Mouse (Mus musculus) urinary bladder, postnatal 36 days (tissue): ENCODE measurements around the gene 2010111I01Rik.
"Not testable (repeated sequence)": the region's sequence is repeated elsewhere in the genome, so short reads cannot be mapped to it uniquely, and the experiment has no call there.

Source experiments
- DNase-seq, 2 experiments: peaks; one replicate each; pipeline ENCODE4 v3.0.0; 2022; ENCODE audit warnings: low spot score in 2 of 2, mixed read lengths in 1 of 2

2010111I01Rik gene

GRCm38 (mm10) chr13:63313748-63314607 is 349.3 kb downstream of the 2010111I01Rik start:
- no peak for DNase-seq

DNA sequence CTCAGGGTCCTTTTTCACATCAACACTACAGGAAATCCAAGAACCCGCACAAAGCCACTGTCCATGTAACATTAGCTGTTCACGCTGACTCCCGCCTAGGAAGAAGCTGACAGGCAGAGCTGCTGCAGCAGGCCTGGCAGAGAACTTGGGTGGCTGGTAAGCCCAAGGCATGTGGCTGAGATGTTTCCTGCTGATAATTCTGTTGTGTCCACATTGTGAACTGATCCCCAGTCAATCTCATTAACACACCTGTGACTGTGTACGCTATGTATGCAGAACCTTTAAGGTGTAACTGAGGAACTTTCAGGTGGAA is 349.9 kb downstream of the 2010111I01Rik start:
- DNase-seq = no peak

DNA sequence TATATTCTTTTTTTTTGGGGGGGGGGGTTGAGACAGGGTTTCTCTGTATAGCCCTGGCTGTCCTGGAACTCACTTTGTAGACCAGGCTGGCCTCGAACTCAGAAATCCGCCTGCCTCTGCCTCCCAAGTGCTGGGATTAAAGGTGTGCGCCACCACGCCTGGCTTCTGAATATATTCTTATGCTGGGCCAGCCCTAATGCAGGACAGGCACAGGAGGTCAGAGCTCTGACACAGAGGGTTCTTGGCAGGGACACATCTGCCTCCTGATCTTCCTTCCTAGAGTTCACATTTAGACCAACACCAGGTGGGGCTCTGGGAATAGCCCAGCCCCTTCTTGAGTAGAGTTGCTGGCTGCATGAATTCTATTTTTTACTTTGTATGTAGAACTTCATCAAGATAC is 350.4 kb downstream of the 2010111I01Rik start:
- not testable (repeated sequence) for DNase-seq

GRCm38 (mm10) chr13:63315777-63316176 is 351.1 kb downstream of the 2010111I01Rik start:
- DNase-seq = no peak

GRCm38 (mm10) chr13:63316407-63316806 is 351.7 kb downstream of the 2010111I01Rik start:
- no peak for DNase-seq

GRCm38 (mm10) chr13:63317681-63318104 is 353.0 kb downstream of the 2010111I01Rik start:
- no peak for DNase-seq

DNA sequence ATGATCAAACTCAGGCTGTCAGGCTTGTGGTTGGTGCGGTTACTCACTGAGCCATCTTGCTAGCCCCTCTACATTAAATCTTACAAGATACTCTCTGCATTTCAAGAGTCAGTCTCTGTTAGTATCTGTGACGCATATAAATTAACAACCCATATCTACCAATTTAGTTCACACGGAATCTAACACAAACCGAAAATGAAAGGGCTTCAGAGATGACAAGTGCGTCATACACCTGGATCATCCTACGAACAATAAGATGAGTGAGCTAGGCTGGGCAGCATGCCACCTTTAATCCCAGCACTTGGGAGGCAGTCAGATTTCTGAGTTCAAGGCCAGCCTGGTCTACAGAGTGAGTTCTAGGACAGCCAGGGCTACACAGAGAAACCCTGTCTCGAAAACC is 355.1 kb downstream of the 2010111I01Rik start:
- DNase-seq = no peak

DNA sequence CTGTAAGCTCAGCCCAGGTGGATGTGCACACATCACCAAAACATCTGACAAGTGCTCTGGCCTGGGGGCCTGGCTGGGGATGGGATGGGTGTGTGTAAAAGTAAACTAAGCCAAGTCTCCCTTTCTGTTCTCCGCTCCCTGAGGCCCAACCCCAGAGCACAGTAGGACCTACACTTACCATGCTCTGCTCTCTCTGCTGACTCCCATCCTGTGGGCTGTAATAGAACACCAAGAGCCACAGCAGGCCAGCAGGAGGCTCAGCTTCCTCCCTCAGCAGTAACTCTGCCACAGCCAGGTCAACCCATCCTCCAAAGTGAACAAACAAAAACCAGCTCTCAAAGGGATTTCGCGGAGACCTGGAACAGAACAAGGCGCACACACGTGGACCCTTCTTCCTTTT is 357.0 kb downstream of the 2010111I01Rik start:
- DNase-seq = no peak

- DNase-seq = no peak
Observed at GRCm38 (mm10) chr13:63322756-63323155, 358.1 kb downstream of the 2010111I01Rik start.

GRCm38 (mm10) chr13:63323286-63324075 is 358.8 kb downstream of the 2010111I01Rik start:
- DNase-seq = no peak

DNA sequence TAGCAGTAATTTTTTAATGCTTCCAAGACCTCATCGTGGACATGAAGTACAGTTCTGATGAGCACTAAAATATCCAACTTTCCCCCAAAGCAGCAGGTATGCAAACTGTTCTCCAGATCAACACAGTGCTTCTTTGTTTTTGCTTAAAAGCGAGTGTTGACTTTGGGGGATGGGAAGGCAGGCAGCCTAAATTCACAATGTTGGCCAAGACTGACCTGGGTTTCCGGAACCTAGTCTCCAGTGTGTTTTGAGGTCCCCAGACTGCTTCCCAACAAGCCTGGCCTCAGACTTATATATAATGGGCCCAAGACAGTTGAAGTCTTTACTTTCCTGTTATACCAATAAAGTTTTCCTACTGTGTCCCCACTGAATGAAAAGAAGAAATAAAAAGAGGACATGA is 359.6 kb downstream of the 2010111I01Rik start:
- DNase-seq = no peak

- DNase-seq = no peak
Observed at GRCm38 (mm10) chr13:63324978-63325848, 360.5 kb downstream of the 2010111I01Rik start.

DNA sequence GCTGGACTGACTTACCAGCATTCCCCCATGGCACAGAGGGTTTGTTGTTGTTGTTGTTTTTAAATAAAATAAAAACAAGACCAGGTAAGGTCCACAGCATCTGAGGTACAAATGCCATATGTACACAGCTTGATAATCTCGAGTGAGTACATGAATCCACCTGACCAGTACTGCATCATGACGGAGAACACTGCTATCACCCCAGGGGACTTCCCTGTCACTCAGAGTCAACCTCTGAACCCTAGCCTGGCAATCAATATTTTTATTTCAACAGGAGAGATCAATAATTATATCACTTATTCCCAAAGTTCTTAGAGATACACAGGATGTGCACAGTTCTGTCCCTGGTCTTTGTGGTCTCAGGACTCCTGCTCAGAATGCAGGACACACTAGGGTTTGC is 361.3 kb downstream of the 2010111I01Rik start:
- DNase-seq = no peak

- no peak for DNase-seq
Observed at GRCm38 (mm10) chr13:63330236-63330860, 365.7 kb downstream of the 2010111I01Rik start.

- DNase-seq = peak; percentile 59 to 63
Observed at GRCm38 (mm10) chr13:63331379-63331778, 366.7 kb downstream of the 2010111I01Rik start.

- DNase-seq = peak in 1 of 2 experiments; percentile 54
Observed at GRCm38 (mm10) chr13:63332576-63333300, 368.0 kb downstream of the 2010111I01Rik start.

GRCm38 (mm10) chr13:63335421-63336134 is 370.9 kb downstream of the 2010111I01Rik start:
- DNase-seq = no peak

DNA sequence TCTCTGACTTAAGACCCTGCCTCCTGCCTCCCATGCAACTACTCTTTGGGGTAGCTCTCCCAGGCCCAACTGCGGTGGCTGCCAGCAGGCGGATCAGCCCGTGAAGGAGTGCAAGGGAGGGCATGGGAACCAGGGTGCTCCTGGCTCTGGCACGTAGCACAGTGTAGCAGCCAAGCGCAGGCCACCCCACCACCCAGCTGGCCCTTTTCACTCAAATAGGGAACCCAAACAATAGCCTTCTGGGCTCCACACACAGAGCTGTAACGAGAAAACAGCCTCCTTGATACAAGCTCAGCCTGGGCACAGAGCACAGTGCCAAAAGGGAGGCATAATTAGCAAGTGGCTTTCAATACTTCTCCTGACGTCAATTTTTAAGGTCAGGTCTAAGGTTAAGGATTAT is 371.6 kb downstream of the 2010111I01Rik start:
- no peak for DNase-seq

- peak in 1 of 2 experiments; percentile 55 for DNase-seq
Observed at GRCm38 (mm10) chr13:63337239-63337960, 372.7 kb downstream of the 2010111I01Rik start.
